Mouse (Mus musculus) heart, embryonic 16.5 days (tissue): ENCODE measurements around the gene Epha7. TPM values are rescaled to one million over a fixed set of nuclear protein-coding genes. Genes with fewer than 3 reads are reported as not detected.

Experiments used
- ATAC-seq: fragments of 200-750 bp; cut with Nextera tagmentation; replicated peaks from 2 replicates; pipeline ENCODE4 v1.8.0; 2017; ENCODE audit warnings: moderate number of reproducible peaks; ENCODE audit not compliant: insufficient read depth, low FRiP score; ENCODE audit errors: extremely low read depth
- H3K27ac ChIP-seq: fragments of 300-500 bp; sonication (generic); 2 replicates; pipeline ENCODE4 v1.5.1; 2014; ENCODE audit warnings: mild to moderate bottlenecking, low read length, control low read depth, moderate library complexity
- H3K27me3 ChIP-seq: fragments of 300-500 bp; sonication (generic); 2 replicates; pipeline ENCODE4 v1.6.1; 2014; ENCODE audit warnings: low read length, mixed read lengths; ENCODE audit not compliant: control insufficient read depth, insufficient read depth
- H3K36me3 ChIP-seq: fragments of 300-500 bp; sonication (generic); 2 replicates; pipeline ENCODE4 v1.6.1; 2014; ENCODE audit not compliant: control insufficient read depth, insufficient read depth
- H3K4me1 ChIP-seq: fragments of 300-500 bp; sonication (generic); 2 replicates; pipeline ENCODE4 v1.6.1; 2014; ENCODE audit warnings: low read length, mixed read lengths; ENCODE audit not compliant: control insufficient read depth, insufficient read depth
- H3K4me2 ChIP-seq: fragments of 300-500 bp; sonication (generic); 2 replicates; pipeline ENCODE4 v1.6.1; 2014; ENCODE audit warnings: low read depth, mild to moderate bottlenecking, control low read depth, low read length
- H3K4me3 ChIP-seq: fragments of 300-500 bp; sonication (generic); 2 replicates; pipeline ENCODE4 v1.5.1; 2014; ENCODE audit warnings: mild to moderate bottlenecking, control low read depth, low read length
- H3K9ac ChIP-seq: fragments of 300-500 bp; sonication (generic); 2 replicates; pipeline ENCODE4 v1.6.1; 2014; ENCODE audit warnings: low read length, control low read depth
- H3K9me3 ChIP-seq: fragments of 300-500 bp; sonication (generic); replicated peaks from 2 replicates; pipeline ENCODE4 v1.6.1; 2016; ENCODE audit warnings: low read length; ENCODE audit not compliant: control insufficient read depth
- WGBS: fragments of 180-500 bp; shearing (Covaris S2); extraction: QIAGEN DNeasy Blood & Tissue Kit; methylation state at CpG from one replicate; pipeline ENCODE4 v1.1.7; 2014; 5-methylcytosine and 5-hydroxymethylcytosine counted together
- polyA plus RNA-seq: library from polyadenylated mRNA; unstranded; fragments of >200 nt; fragmentation: Nextera tagmentation; extraction: Ambion mirVana; gene quantifications from 2 replicates; pipeline ENCODE4 v1.2.1, GENCODE M21; 2015

Gene Epha7
- polyA plus RNA-seq, 1 experiment from 2014 or later, result 25.5 TPM

GRCm38 (mm10) chr4:28913613-28914012 lies 100.7 kb downstream of the Epha7 start:
- Histone ChIP-seq H3K9ac (no peak overlapping the region), H3K27ac (no peak overlapping the region)
- WGBS, result 78% methylated on average over 2 of the region's 2 CpGs

GRCm38 (mm10) chr4:28920645-28921044 lies 107.7 kb downstream of the Epha7 start:
- 84% methylated on average over 6 of the region's 6 CpGs for WGBS
- ATAC-seq, result no peak
- Histone ChIP-seq H3K27ac (no peak overlapping the region), H3K9me3 (no peaks in the 10 kb centered on the region), H3K4me1 (no peaks in the 10 kb centered on the region), H3K4me2 (no peak overlapping the region), H3K9ac (no peak overlapping the region), H3K4me3 (no peak overlapping the region), H3K36me3 (no peaks in the 10 kb centered on the region), H3K27me3 (no peaks in the 10 kb centered on the region)

More at GRCm38 (mm10) chr4:28913613-28914012, 100.7 kb downstream of the Epha7 start:
- H3K4me2 ChIP-seq, result no peak overlapping the region
- H3K4me3 ChIP-seq, result no peak overlapping the region
- no peaks in the 10 kb centered on the region for H3K9me3 ChIP-seq
- no peaks in the 10 kb centered on the region for H3K36me3 ChIP-seq
- ATAC-seq, result no peak
- H3K27me3 ChIP-seq, result no peaks in the 10 kb centered on the region
- 0 out of 2 replicates have a peak, but pooled peaks cover 2% of the 10 kb centered on the region for H3K4me1 ChIP-seq

- 47% methylated on average over 4 of the region's 4 CpGs for WGBS
- H3K4me2 ChIP-seq, result no peak overlapping the region
- no peak overlapping the region for H3K27ac ChIP-seq
- H3K9ac ChIP-seq, result no peak overlapping the region
- H3K9me3 ChIP-seq, result no peaks in the 10 kb centered on the region
- peaks cover 3% of the 10 kb centered on the region for H3K4me1 ChIP-seq
- no peak for ATAC-seq
- no peaks in the 10 kb centered on the region for H3K36me3 ChIP-seq
- H3K4me3 ChIP-seq, result no peak overlapping the region
- no peaks in the 10 kb centered on the region for H3K27me3 ChIP-seq
Measured at GRCm38 (mm10) chr4:28926072-28926471, 113.1 kb downstream of the Epha7 start.

DNA sequence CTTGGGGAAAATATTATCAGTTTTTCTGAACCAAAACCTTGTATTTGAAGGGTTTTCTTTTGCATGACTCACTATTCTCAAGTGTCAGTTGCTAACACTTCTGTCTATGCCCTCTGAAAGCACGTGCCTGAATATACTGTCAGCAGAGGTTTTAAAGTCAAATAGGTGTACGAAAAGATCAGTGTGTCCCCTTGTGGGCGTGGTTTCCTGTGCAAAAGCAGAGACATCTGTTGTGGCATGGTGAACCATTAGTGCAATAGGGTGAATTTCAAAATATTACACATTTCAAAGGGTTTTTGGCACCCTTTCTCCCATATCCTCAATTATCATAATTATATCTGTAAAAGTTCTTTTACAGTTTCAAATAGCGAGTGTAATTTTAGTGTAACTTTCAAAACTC lies 120.5 kb downstream of the Epha7 start:
- Histone ChIP-seq H3K9me3 (no peaks in the 10 kb centered on the region), H3K27ac (no peak overlapping the region), H3K4me1 (0 out of 2 replicates have a peak, but pooled peaks cover 2% of the 10 kb centered on the region), H3K4me3 (no peak overlapping the region), H3K36me3 (peaks cover 2% of the 10 kb centered on the region), H3K4me2 (no peak overlapping the region), H3K9ac (no peak overlapping the region), H3K27me3 (no peaks in the 10 kb centered on the region)
- no peak for ATAC-seq
- 70% methylated on average over 4 of the region's 4 CpGs for WGBS

DNA sequence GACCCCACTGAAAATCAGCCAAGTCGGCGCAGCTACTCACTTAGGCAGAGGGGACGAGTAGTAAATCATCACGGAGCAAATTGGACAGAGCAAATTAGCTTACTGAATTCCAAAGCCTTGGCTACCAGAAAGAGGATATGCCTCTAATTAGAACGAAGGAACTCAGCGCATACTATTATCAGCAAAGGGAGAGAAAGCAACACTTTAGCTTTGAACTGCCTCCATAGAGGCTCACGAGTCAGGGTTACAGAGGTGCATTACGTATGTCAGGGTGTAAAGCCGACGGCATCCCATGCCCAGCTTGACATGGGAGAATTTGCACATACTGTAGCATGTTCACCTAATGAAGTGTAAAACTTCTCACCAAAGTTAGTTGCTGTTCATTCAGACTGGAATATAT lies 121.9 kb downstream of the Epha7 start:
- Histone ChIP-seq H3K36me3 (peaks cover 3% of the 10 kb centered on the region), H3K27ac (no peak overlapping the region), H3K4me1 (0 out of 2 replicates have a peak, but pooled peaks cover 2% of the 10 kb centered on the region), H3K27me3 (no peaks in the 10 kb centered on the region), H3K4me2 (no peak overlapping the region), H3K4me3 (no peak overlapping the region), H3K9ac (no peak overlapping the region), H3K9me3 (no peaks in the 10 kb centered on the region)
- no peak for ATAC-seq
- 75% methylated on average over 10 of the region's 10 CpGs for WGBS

DNA sequence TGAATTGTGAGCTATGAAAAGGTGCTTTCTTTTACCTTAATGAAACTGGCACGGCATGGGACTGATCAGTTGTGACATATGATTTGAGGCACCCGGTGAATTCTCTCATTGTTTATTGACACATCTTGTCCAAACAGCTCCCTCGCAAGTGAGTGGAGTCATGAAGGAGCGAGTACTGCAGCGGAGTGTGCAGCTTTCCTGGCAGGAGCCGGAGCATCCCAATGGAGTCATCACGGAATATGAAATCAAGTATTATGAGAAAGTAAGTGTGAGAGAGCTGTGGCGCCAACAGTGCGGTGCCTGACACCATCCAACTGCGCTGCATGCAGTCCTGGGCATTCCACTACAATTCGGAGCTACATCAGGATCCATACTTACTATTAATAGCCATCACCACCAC lies 122.6 kb downstream of the Epha7 start:
- Histone ChIP-seq H3K4me3 (no peak overlapping the region), H3K9me3 (no peaks in the 10 kb centered on the region), H3K4me1 (0 out of 2 replicates have a peak, but pooled peaks cover 2% of the 10 kb centered on the region), H3K36me3 (peaks cover 3% of the 10 kb centered on the region), H3K9ac (no peak overlapping the region), H3K4me2 (no peak overlapping the region), H3K27ac (no peak overlapping the region), H3K27me3 (no peaks in the 10 kb centered on the region)
- WGBS, result 83% methylated on average over 11 of the region's 11 CpGs
- no peak for ATAC-seq

- WGBS, result 85% methylated on average over 2 of the region's 2 CpGs
- Histone ChIP-seq H3K4me1 (0 out of 2 replicates have a peak, but pooled peaks cover 1% of the 10 kb centered on the region), H3K27me3 (no peaks in the 10 kb centered on the region), H3K36me3 (peaks cover 3% of the 10 kb centered on the region), H3K4me3 (no peak overlapping the region), H3K4me2 (no peak overlapping the region), H3K9ac (no peak overlapping the region), H3K27ac (no peak overlapping the region), H3K9me3 (no peaks in the 10 kb centered on the region)
- no peak for ATAC-seq
Measured at GRCm38 (mm10) chr4:28940710-28941109, 127.8 kb downstream of the Epha7 start.

GRCm38 (mm10) chr4:28944237-28944636 lies 131.3 kb downstream of the Epha7 start:
- H3K4me2 ChIP-seq, result no peak overlapping the region
- no peak overlapping the region for H3K4me3 ChIP-seq
- H3K36me3 ChIP-seq, result no peaks in the 10 kb centered on the region
- H3K9ac ChIP-seq, result no peak overlapping the region
- 83% methylated on average over 6 of the region's 6 CpGs for WGBS
- ATAC-seq, result no peak
- H3K27me3 ChIP-seq, result no peaks in the 10 kb centered on the region
- no peaks in the 10 kb centered on the region for H3K4me1 ChIP-seq
- H3K9me3 ChIP-seq, result no peaks in the 10 kb centered on the region
- H3K27ac ChIP-seq, result no peak overlapping the region

- ATAC-seq, result no peak
- Histone ChIP-seq H3K9me3 (no peaks in the 10 kb centered on the region), H3K27ac (no peak overlapping the region), H3K9ac (no peak overlapping the region), H3K27me3 (no peaks in the 10 kb centered on the region), H3K4me2 (no peak overlapping the region), H3K4me1 (no peaks in the 10 kb centered on the region), H3K36me3 (peaks cover 5% of the 10 kb centered on the region; the same call in 1 of the 2 replicates), H3K4me3 (no peak overlapping the region)
- WGBS, result 89% methylated on average over 9 of the region's 9 CpGs
Measured at GRCm38 (mm10) chr4:28960889-28961560, 148.1 kb downstream of the Epha7 start.
